Mouse (Mus musculus) olfactory bulb, adult 2 months (tissue): ENCODE data around the gene Dcst2. TPM values are rescaled to one million over a fixed set of nuclear protein-coding genes. Genes with fewer than 3 reads are reported as not detected.

Experiments used
- H3K27ac ChIP-seq: fragments of 200-500 bp; 2 replicates; pipeline ENCODE4 v1.5.1; 2012; ENCODE audit warnings: low read depth, low read length; ENCODE audit not compliant: insufficient read depth
- H3K4me1 ChIP-seq: fragments of 200-500 bp; 2 replicates; pipeline ENCODE4 v1.6.1; 2012; ENCODE audit warnings: low read length; ENCODE audit not compliant: control insufficient read depth, insufficient read depth
- H3K4me3 ChIP-seq: fragments of 200-500 bp; 2 replicates; pipeline ENCODE4 v1.5.1; 2012; ENCODE audit warnings: mild to moderate bottlenecking, low read depth, low read length, moderate library complexity; ENCODE audit not compliant: insufficient read depth
- CTCF ChIP-seq: fragments of 200-500 bp; IDR thresholded peaks from 2 replicates; pipeline ENCODE4 v1.5.1; 2012; ENCODE audit warnings: low read depth, mild to moderate bottlenecking, low read length, moderate library complexity; ENCODE audit not compliant: insufficient read depth
- POLR2A ChIP-seq: fragments of 200-500 bp; IDR thresholded peaks from 2 replicates; pipeline ENCODE4 v1.6.1; 2012; ENCODE audit warnings: mild to moderate bottlenecking, low read depth, low read length, moderate library complexity; ENCODE audit not compliant: insufficient read depth
- WGBS: fragments of 180-500 bp; shearing (Covaris S2); methylation state at CpG from one replicate; pipeline ENCODE4 v1.1.7; 2018; 5-methylcytosine and 5-hydroxymethylcytosine counted together
- polyA plus RNA-seq: library from polyadenylated mRNA; stranded (reverse); fragments of >200 nt; gene quantifications from 2 replicates; pipeline ENCODE4 v1.2.4, GENCODE M21; 2012; ENCODE audit warnings: low replicate concordance; ENCODE audit not compliant: missing spikeins, insufficient read depth, insufficient read length

The Dcst2 gene
- polyA plus RNA-seq, 1 experiment, result not detected

DNA sequence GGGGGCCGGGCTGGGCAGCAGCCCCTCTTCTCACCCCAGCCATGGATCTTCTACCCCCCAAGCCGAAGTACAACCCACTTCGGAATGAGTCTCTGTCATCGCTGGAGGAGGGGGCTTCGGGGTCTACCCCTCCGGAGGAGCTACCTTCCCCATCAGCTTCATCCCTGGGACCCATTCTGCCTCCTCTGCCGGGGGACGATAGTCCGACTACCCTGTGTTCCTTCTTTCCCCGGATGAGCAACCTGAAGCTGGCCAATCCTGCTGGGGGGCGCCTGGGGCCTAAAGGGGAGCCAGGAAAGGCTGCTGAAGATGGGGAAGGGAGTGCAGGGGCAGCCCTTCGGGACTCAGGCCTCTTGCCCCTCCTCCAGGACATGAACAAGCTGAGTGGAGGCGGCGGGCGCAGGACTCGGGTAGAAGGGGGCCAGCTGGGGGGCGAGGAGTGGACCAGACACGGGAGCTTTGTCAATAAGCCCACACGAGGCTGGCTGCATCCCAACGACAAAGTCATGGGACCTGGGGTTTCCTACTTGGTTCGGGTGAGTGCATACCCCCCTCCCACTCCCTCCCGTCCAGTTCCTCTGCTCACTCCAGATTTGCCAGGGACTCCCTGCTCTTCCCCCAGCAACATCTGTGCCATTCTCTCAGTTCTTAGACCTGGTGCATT is 60.2 kb downstream of the Dcst2 start:
- TF ChIP-seq POLR2A (no peak), CTCF (no peak)
- Histone ChIP-seq H3K4me3 (peak overlapping the region; percentile 39), H3K27ac (no peak overlapping the region), H3K4me1 (peaks cover 17% of the 10 kb centered on the region)
- 19% methylated on average over 22 of the region's 22 CpGs for WGBS

DNA sequence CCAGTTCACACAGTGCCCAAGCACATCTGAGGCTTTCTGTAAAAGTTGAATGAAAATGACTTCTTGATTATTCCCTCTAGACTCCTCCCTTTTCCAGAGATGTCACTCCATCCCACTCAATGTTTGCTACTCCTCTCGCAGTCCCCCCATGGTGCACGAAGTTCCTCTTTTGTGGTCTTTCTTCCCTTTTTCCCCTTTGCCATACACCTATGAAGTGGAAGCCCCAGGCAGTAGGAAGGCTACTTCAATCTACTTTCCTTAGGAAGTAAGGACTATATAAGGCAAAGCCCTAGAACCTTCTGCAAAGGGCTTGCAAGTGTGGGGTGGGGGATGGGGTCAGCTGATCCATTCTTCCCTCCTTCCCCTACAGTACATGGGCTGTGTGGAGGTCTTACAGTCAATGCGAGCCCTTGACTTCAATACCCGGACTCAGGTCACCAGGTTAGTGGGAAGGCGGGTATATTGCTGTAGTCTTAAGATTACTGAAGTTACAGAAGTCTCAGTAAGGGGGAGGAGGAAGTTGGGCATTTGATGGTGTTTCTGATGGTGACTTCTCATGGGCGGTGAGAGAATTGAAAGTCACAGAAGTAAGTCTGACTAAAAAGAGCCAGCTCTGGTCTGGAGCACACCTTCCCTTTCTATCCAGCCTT is 60.9 kb downstream of the Dcst2 start:
- no peak overlapping the region for H3K4me3 ChIP-seq
- TF ChIP-seq CTCF, result no peak
- no peak for TF ChIP-seq POLR2A
- H3K27ac ChIP-seq, result no peak overlapping the region
- 78% methylated on average over 6 of the region's 6 CpGs for WGBS
- H3K4me1 ChIP-seq, result peaks cover 17% of the 10 kb centered on the region

- Histone ChIP-seq H3K27ac (no peak overlapping the region), H3K4me3 (no peak overlapping the region), H3K4me1 (peaks cover 13% of the 10 kb centered on the region)
- TF ChIP-seq CTCF (no peak), POLR2A (no peak)
- WGBS, result 88% methylated on average over 5 of the region's 5 CpGs
Measured at GRCm38 (mm10) chr3:89424416-89425140, 62.8 kb downstream of the Dcst2 start.

DNA sequence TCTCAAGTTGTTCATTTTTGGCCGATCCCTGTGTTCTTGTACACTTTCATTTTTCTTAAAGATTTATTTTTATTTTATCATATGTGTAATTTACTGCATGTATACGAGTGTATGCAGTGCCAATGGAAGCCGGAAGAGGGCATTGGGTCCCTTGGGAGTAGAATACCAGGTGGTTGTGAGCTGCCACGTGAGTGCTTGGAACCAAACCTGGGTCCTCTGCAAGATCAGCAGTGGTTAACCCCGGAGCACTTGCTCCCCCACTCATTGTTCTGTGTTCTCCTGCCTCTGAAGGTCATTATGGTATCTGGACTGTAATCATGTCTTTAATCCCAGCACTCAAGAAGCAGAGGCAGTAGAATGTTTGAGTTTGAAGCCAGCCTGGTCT is 63.4 kb downstream of the Dcst2 start:
- WGBS, result 89% methylated on average over 5 of the region's 5 CpGs
- TF ChIP-seq CTCF (no peak), POLR2A (no peak)
- H3K4me3 ChIP-seq, result no peak overlapping the region
- peaks cover 13% of the 10 kb centered on the region for H3K4me1 ChIP-seq
- H3K27ac ChIP-seq, result no peak overlapping the region

- no peak for TF ChIP-seq POLR2A
- Histone ChIP-seq H3K4me3 (no peak overlapping the region), H3K4me1 (peaks cover 13% of the 10 kb centered on the region), H3K27ac (no peak overlapping the region)
- 93% methylated on average over 4 of the region's 4 CpGs for WGBS
Measured at GRCm38 (mm10) chr3:89425876-89426275, 64.1 kb downstream of the Dcst2 start.

Other genes with a start within 250 kb of the Dcst2 start
- not detected in 2 replicates for gene Pklr, start 225.8 kb upstream of the Dcst2 start, polyA plus RNA-seq
- not detected in 2 replicates for gene Hcn3, start 201.8 kb upstream of the Dcst2 start, polyA plus RNA-seq
- not detected in 2 replicates for gene Clk2, start 197.2 kb upstream of the Dcst2 start, polyA plus RNA-seq
- not detected in 2 replicates for gene Scamp3, start 184.5 kb upstream of the Dcst2 start, polyA plus RNA-seq
- not detected in 2 replicates for gene Fam189b, start 178.8 kb upstream of the Dcst2 start, polyA plus RNA-seq
- gene Gba, start 159.0 kb upstream of the Dcst2 start, polyA plus RNA-seq, result not detected in 2 replicates
- gene Thbs3, start 146.8 kb upstream of the Dcst2 start, polyA plus RNA-seq, result not detected in 2 replicates
- gene Mtx1, start 134.9 kb upstream of the Dcst2 start, polyA plus RNA-seq, result not detected in 2 replicates
- gene Muc1, start 132.9 kb upstream of the Dcst2 start, polyA plus RNA-seq, result not detected in 2 replicates
- not detected in 2 replicates for gene Krtcap2, start 116.0 kb upstream of the Dcst2 start, polyA plus RNA-seq
- not detected in 2 replicates for gene Trim46, start 115.7 kb upstream of the Dcst2 start, polyA plus RNA-seq
- gene Dpm3, start 102.6 kb upstream of the Dcst2 start, polyA plus RNA-seq, result not detected in 2 replicates
- gene Slc50a1, start 91.4 kb upstream of the Dcst2 start, polyA plus RNA-seq, result not detected in 2 replicates
- not detected in 2 replicates for gene Efna1, start 80.8 kb upstream of the Dcst2 start, polyA plus RNA-seq
- gene Efna3, start 39.0 kb upstream of the Dcst2 start, polyA plus RNA-seq, result not detected in 2 replicates
- not detected in 2 replicates for gene Efna4, start 23.9 kb upstream of the Dcst2 start, polyA plus RNA-seq
- not detected in 2 replicates for gene Adam15, start 12.0 kb upstream of the Dcst2 start, polyA plus RNA-seq
- not detected in 2 replicates for gene Dcst1, start 3.3 kb downstream of the Dcst2 start, polyA plus RNA-seq
- not detected in 2 replicates for gene Zbtb7b, start 32.8 kb downstream of the Dcst2 start, polyA plus RNA-seq
- not detected in 2 replicates for gene Lenep, start 40.8 kb downstream of the Dcst2 start, polyA plus RNA-seq
- not detected in 2 replicates for gene Flad1, start 49.9 kb downstream of the Dcst2 start, polyA plus RNA-seq
- not detected in 2 replicates for gene Cks1b, start 56.4 kb downstream of the Dcst2 start, polyA plus RNA-seq
- gene Shc1, start 56.5 kb downstream of the Dcst2 start, polyA plus RNA-seq, result not detected in 2 replicates
- not detected in 2 replicates for gene Pygo2, start 68.2 kb downstream of the Dcst2 start, polyA plus RNA-seq
- not detected in 2 replicates for gene Pbxip1, start 74.7 kb downstream of the Dcst2 start, polyA plus RNA-seq
- gene Pmvk, start 92.6 kb downstream of the Dcst2 start, polyA plus RNA-seq, result not detected in 2 replicates
- not detected in 2 replicates for gene Kcnn3, start 158.2 kb downstream of the Dcst2 start, polyA plus RNA-seq